Mouse (Mus musculus) ES-E14 (cell line): ENCODE results near the gene Fbxo46. TPM values are rescaled to one million over a fixed set of nuclear protein-coding genes. Genes with fewer than 3 reads are reported as not detected.
"Not testable (repeated sequence)": the region's sequence is repeated elsewhere in the genome, so short reads cannot be mapped to it uniquely, and the experiment has no call there.

Experiments
- DNase-seq: peaks from one replicate; pipeline ENCODE4 v3.0.0-alpha.2; 2013; ENCODE audit warnings: low read depth, low spot score
- H3K27ac ChIP-seq: 2 replicates; pipeline ENCODE4 v1.5.1; 2012; ENCODE audit warnings: low read depth, mild to moderate bottlenecking, low read length, moderate library complexity, mixed read lengths; ENCODE audit not compliant: poor library complexity, insufficient read depth, severe bottlenecking
- H3K36me3 ChIP-seq: 2 replicates; pipeline ENCODE4 v1.6.1; 2012; ENCODE audit warnings: mild to moderate bottlenecking, low read length, moderate library complexity, mixed read lengths; ENCODE audit not compliant: control insufficient read depth, poor library complexity, insufficient read depth, severe bottlenecking
- H3K4me1 ChIP-seq, 2 experiments: fragments of 150-350 bp in 1 of 2; sonication (generic) in 1 of 2; 2 replicates each; pipeline ENCODE4 v1.6.1; 2012; ENCODE audit warnings: low read length in 2 of 2, mild to moderate bottlenecking in 1 of 2, mixed read lengths in 1 of 2; ENCODE audit not compliant: control insufficient read depth in 2 of 2, insufficient read depth in 2 of 2, poor library complexity in 1 of 2
- H3K4me3 ChIP-seq, 2 experiments: fragments of 150-350 bp in 1 of 2; sonication (generic) in 1 of 2; 2 replicates each; pipeline ENCODE4 v1.5.1; 2012; ENCODE audit warnings: low read length in 2 of 2, low read depth in 1 of 2, mild to moderate bottlenecking in 1 of 2, mixed read lengths in 1 of 2; ENCODE audit not compliant: insufficient read depth in 1 of 2, poor library complexity in 1 of 2, severe bottlenecking in 1 of 2
- H3K9ac ChIP-seq: 2 replicates; pipeline ENCODE4 v1.6.1; 2012; ENCODE audit warnings: low read depth, mild to moderate bottlenecking, low read length, mixed read lengths; ENCODE audit not compliant: poor library complexity, insufficient read depth, severe bottlenecking
- H3K9me3 ChIP-seq: fragments of 150-350 bp; sonication (generic); 2 replicates; pipeline ENCODE4 v1.6.1; 2012; ENCODE audit warnings: low read depth, mild to moderate bottlenecking, low read length; ENCODE audit not compliant: control insufficient read depth, insufficient read depth
- CHD2 ChIP-seq: IDR thresholded peaks from 2 replicates; pipeline ENCODE4 v1.6.1; 2014; ENCODE audit warnings: mild to moderate bottlenecking, low read depth, low read length, inconsistent platforms
- HCFC1 ChIP-seq: IDR thresholded peaks from 2 replicates; pipeline ENCODE4 v1.6.1; 2012; ENCODE audit warnings: low read length, inconsistent platforms, borderline replicate concordance; ENCODE audit not compliant: insufficient read depth
- MAFK ChIP-seq: IDR thresholded peaks from 2 replicates; pipeline ENCODE4 v1.6.1; 2014; ENCODE audit warnings: mild to moderate bottlenecking, low read depth, low read length, inconsistent platforms; ENCODE audit not compliant: insufficient read depth
- ZC3H11A ChIP-seq: IDR thresholded peaks from 2 replicates; pipeline ENCODE4 v1.6.1; 2012; ENCODE audit warnings: low read depth, mild to moderate bottlenecking, inconsistent platforms, low read length, borderline replicate concordance
- ZNF384 ChIP-seq: IDR thresholded peaks from 2 replicates; pipeline ENCODE4 v1.6.1; 2012; ENCODE audit warnings: low read depth, low read length, inconsistent platforms
- in situ Hi-C, 2 experiments: fragments of 600-800 bp; cut with MboI; formaldehyde crosslinking; loops; one replicate each; pipeline ENCODE4 v1.15.1; 2025; ENCODE audit warnings: low sequenced_read_pairs in 2 of 2, inconsistent platforms in 1 of 2; ENCODE audit not compliant: unreplicated experiment in 2 of 2
- total RNA-seq: library from RNA; depleted of rRNA; stranded (reverse); fragments of 300-350 nt; gene quantifications from 2 replicates; pipeline ENCODE4 v1.2.3, GENCODE M21; 2012

The Fbxo46 gene
- total RNA-seq, 1 experiment: 19.5 TPM

DNA sequence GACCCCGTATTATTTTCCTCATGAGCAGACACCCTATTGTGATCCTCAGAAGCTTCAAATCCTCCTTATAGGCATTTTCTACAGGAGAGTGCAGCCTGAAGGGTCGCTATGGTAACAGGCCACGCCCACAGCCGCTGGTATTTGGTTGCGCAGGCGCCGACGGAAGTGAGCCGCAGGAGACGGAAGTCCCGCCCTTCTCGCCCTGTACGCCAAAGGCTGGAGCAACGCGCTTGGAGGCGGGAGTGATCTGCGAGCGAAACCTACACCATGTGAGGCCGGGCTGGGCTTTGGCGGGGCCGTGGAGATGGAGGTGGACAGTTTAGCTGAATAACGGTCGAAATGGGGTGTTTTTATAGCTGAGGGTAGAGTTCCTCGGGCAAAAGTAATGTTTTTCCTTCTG, 30.0 kb downstream of the Fbxo46 start, which contains the start of gene Snrpd2:
Gene Snrpd2, plus strand, starts transcription at position 97 of the 400 bp plus-strand sequence.
- peak; percentile 95 for DNase-seq
- Histone ChIP-seq H3K9me3 (no peaks in the 10 kb centered on the region), H3K27ac (peak within 1 kb of the TSS; percentile 14; the same call in 1 of the 2 replicates), H3K4me1 (peaks cover 5 to 7% of the 10 kb centered on the region in 2 experiments; a peak in 1 of 4 replicates), H3K4me3 (peak within 1 kb of the TSS; percentile 82 to 90), H3K36me3 (peaks cover 28% of the 10 kb centered on the region), H3K9ac (peak within 1 kb of the TSS; percentile 93)
- in situ Hi-C loops: no loop called here
- TF ChIP-seq MAFK (no peak), HCFC1 (no peak; the same call in 1 of the 2 replicates), CHD2 (no peak), ZC3H11A (no peak), ZNF384 (no peak)

DNA sequence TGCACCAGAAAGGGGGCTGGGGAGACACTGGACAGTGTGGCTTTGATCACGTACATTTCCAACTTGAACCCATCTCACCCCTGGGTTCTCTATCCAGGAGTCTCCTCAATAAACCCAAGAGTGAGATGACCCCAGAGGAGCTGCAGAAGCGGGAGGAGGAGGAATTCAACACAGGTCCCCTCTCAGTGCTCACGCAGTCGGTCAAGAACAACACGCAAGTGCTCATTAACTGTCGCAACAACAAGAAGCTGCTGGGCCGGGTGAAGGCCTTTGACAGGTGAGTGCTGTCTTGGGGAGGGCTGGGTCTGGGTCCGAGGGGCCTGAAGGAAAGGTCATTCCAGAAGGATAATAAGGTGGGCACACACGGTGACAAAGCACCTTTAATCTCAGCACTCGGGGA, 31.5 kb downstream of the Fbxo46 start:
- peaks cover 28% of the 10 kb centered on the region for H3K36me3 ChIP-seq
- H3K4me1 ChIP-seq, H3K27ac ChIP-seq, H3K4me3 ChIP-seq, H3K9ac ChIP-seq, H3K9me3 ChIP-seq, DNase-seq, in situ Hi-C loops: not testable (repeated sequence)

DNA sequence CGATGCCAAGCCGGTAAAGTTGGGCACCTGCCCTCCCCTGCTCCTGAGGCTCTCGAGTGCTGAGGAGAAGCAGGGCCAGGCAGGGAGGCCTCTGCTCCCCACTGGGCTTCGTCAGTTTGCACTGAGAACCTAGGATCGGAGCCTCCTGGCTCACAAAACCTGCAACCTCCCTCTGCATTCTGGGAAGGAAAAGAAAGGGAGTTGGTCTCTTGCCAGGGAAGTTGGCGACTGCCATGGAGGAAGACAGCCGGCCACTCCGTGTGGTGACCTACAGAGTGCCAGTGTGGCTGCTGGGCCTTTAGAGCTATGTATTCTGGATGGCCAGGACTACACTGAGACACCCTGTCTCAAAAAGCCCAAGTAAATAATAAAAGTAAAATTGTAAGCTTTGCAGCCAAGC, 35.1 kb downstream of the Fbxo46 start:
- DNase-seq: no peak
- Histone ChIP-seq H3K4me3 (no peak overlapping the region), H3K36me3 (peaks cover 31% of the 10 kb centered on the region), H3K4me1 (peaks cover 5 to 18% of the 10 kb centered on the region in 2 experiments; a peak in 2 of 4 replicates), H3K9ac (no peak overlapping the region), H3K27ac (no peak overlapping the region), H3K9me3 (no peaks in the 10 kb centered on the region)
- no peak for TF ChIP-seq CHD2
- TF ChIP-seq MAFK: no peak
- TF ChIP-seq HCFC1: no peak
- no peak for TF ChIP-seq ZC3H11A
- no peak for TF ChIP-seq ZNF384
- in situ Hi-C loops: no loop called here

DNA sequence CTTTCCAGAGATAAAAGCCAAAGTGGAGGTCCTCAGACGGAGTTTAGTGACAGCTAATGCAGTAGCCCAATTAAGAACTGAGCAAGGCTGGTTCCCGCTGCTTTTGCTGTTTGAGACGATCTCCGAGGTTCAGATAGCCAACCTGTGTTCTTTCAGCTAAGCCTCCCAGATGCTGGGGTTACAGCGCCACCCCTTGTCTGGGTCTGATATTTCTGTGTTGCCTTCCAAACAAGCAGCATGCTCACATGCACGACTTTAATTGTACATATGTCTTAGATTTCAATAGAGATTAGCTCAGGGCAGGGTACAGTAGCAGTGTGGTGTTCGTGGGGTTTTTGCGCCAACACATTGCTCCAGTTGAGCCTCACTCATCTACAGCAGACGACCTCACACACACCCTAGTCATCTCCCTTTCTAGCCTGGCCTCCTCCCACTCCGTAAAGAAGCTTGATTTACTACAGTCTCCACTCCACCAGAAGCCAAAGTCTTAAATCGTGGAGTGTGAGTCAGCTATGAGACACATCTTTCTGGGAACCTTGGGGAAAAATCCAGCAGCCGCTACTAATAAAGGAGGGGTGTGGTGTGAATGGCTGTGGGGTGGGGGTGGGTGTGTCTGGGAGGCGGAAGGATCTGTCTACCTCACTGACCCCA, 36.3 kb downstream of the Fbxo46 start:
- H3K9ac ChIP-seq: no peak overlapping the region
- peaks cover 28% of the 10 kb centered on the region for H3K36me3 ChIP-seq
- DNase-seq: no peak
- H3K27ac ChIP-seq: no peak overlapping the region
- H3K4me1 ChIP-seq: peaks cover 0 to 15% of the 10 kb centered on the region in 2 experiments; a peak in 2 of 4 replicates
- H3K4me3 ChIP-seq: no peak overlapping the region
- in situ Hi-C loops: no loop called here
- TF ChIP-seq MAFK: no peak
- TF ChIP-seq ZNF384: no peak
- no peak for TF ChIP-seq HCFC1
- TF ChIP-seq CHD2: no peak
- TF ChIP-seq ZC3H11A: no peak
- no peaks in the 10 kb centered on the region for H3K9me3 ChIP-seq
